Mouse (Mus musculus) liver, postnatal 0 days (tissue): Measurements from ENCODE around the gene Smarca4.

Experiments used
- CTCF ChIP-seq: sonication (generic); IDR thresholded peaks from 2 replicates; pipeline ENCODE4 v1.5.1; 2016; ENCODE audit warnings: antibody characterized with exemption, low read depth
- EP300 ChIP-seq: IDR thresholded peaks from 2 replicates; pipeline ENCODE4 v1.6.1; 2016; ENCODE audit warnings: antibody characterized with exemption, low read depth, mild to moderate bottlenecking

GRCm38 (mm10) chr9:21588350-21588749 lies 27.6 kb upstream of the Smarca4 start:
- TF ChIP-seq CTCF (no peak), EP300 (no peak)
